In genomic region chr10:60376704-60377103, GRCm38 (mm10) we compare ENCODE assay signal across 22 mouse cellular contexts. TPM values are rescaled to one million over a fixed set of nuclear protein-coding genes. Genes with fewer than 3 reads are reported as not detected.
"Had no signal": no experiment of that assay in that cellular context is flagged by ENCODE, and none has a peak within 500 bp of the region (broad histone marks: within the 10 kb centered on the region; RNA-seq: fewer than 3 reads in every experiment).

No protein-coding gene starts in this region.

- H3K27ac ChIP-seq: kidney, embryonic 15.5 days; limb, embryonic 13.5 days; liver, embryonic 12.5 days; liver, embryonic 15.5 days; lung, embryonic 15.5 days; midbrain, embryonic 12.5 days; midbrain, embryonic 15.5 days; neural tube, embryonic 12.5 days; neural tube, embryonic 15.5 days; stomach, embryonic 15.5 days had no signal

- DNase-seq: kidney, postnatal 10 days; kidney, postnatal 36 days; layer of hippocampus, postnatal 36 days; liver; lung, adult 18-20 months; lung, postnatal 10 days; lung, postnatal 36 days; right cerebral cortex, adult 18-20 months; right cerebral cortex, postnatal 14 days; spleen, adult 18-20 months; thymus, postnatal 25 days had no signal

- H3K36me3 ChIP-seq: kidney, embryonic 15.5 days; limb, embryonic 10.5 days; limb, embryonic 13.5 days; liver, embryonic 12.5 days; liver, embryonic 15.5 days; lung, embryonic 15.5 days; midbrain, embryonic 12.5 days; midbrain, embryonic 15.5 days; neural tube, embryonic 12.5 days; neural tube, embryonic 15.5 days; stomach, embryonic 15.5 days had no signal

- H3K27me3 ChIP-seq: kidney, embryonic 15.5 days; limb, embryonic 13.5 days; liver, embryonic 12.5 days; liver, embryonic 15.5 days; lung, embryonic 15.5 days; midbrain, embryonic 12.5 days; midbrain, embryonic 15.5 days; neural tube, embryonic 12.5 days; neural tube, embryonic 15.5 days; stomach, embryonic 15.5 days had no signal

- H3K4me1 ChIP-seq: midbrain, embryonic 12.5 days; midbrain, embryonic 15.5 days; neural tube, embryonic 12.5 days; neural tube, embryonic 15.5 days had no signal

- H3K4me3 ChIP-seq: kidney, embryonic 15.5 days; limb, embryonic 10.5 days; limb, embryonic 13.5 days; liver, embryonic 12.5 days; liver, embryonic 15.5 days; lung, embryonic 15.5 days; midbrain, embryonic 12.5 days; midbrain, embryonic 15.5 days; neural tube, embryonic 12.5 days; neural tube, embryonic 15.5 days; stomach, embryonic 15.5 days had no signal

- ATAC-seq: liver, embryonic 12.5 days; midbrain, embryonic 15.5 days had no signal

- H3K9me3 ChIP-seq: kidney, embryonic 15.5 days; limb, embryonic 10.5 days; limb, embryonic 13.5 days; liver, embryonic 12.5 days; liver, embryonic 15.5 days; lung, embryonic 15.5 days; midbrain, embryonic 12.5 days; midbrain, embryonic 15.5 days; neural tube, embryonic 12.5 days; neural tube, embryonic 15.5 days; stomach, embryonic 15.5 days had no signal

- H3K9ac ChIP-seq: kidney, embryonic 15.5 days; limb, embryonic 13.5 days; liver, embryonic 12.5 days; liver, embryonic 15.5 days; lung, embryonic 15.5 days; midbrain, embryonic 12.5 days; midbrain, embryonic 15.5 days; neural tube, embryonic 12.5 days; neural tube, embryonic 15.5 days; stomach, embryonic 15.5 days had no signal

RNA-seq across cellular contexts. Expression of gene Gm17455, which starts 22.8 kb away (rescaled TPM):
- total RNA-seq: layer of hippocampus, postnatal 36 days had no signal
- polyA plus RNA-seq: liver, embryonic 12.5 days had no signal
